1 mouse cellular context compared by ENCODE assay signal in the genomic region with DNA sequence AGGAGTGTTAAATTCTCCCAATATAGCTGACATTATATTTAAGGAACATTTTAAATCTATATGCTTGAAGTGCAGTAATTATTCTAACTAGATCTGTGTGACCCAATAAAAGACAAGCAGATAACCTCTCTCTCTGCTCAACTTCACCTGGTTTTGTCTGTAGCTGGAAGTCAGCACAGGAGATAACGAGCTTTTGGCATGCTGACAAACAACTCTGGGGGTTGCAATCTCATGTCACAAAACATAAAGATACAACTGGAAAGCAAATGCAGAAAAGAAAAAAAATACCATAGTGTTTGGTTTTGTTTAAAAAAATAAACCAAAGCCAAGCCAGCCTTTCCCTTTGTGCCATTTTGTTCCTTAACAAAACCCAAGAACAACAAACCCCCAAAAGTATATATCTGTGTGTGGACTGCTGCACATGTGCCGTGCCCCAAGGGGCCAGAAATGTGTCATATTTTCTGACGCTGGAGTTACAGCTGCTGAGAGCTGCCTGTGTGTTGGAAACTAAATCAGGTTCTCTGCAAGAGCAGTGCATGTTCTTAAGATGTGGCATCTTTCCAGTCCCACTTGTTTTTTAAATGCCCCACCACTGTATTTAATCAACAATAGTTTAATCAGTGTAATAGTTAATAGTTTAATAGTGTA.
A peak's percentile ranks its signal among the peaks of the same experiment; 100 is the strongest.
TF ChIP-seq lines count a peak whose summit lies in the region.

No protein-coding gene starts in this region.

TF ChIP-seq in MEL, 35 proteins besides CTCF, POLR2A, EP300 and RAD21:
- TF ChIP-seq GATA1 (IDR thresholded peaks at IDR 0.05; ENCODE audit: low read depth, low read length) (peak; percentile 80), ELF1 (IDR thresholded peaks at IDR 0.05; ENCODE audit: low read depth, low read length) (no peak), MYB (IDR thresholded peaks at IDR 0.05; ENCODE audit: low read depth, low read length) (no peak), NELFE (IDR thresholded peaks at IDR 0.05; ENCODE audit: low read depth, low read length) (no peak), RCOR1 (IDR thresholded peaks at IDR 0.05; ENCODE audit: low read depth, low read length) (peak; percentile 80), MAZ (IDR thresholded peaks at IDR 0.05; ENCODE audit: low read depth, low read length) (no peak), TCF12 (IDR thresholded peaks at IDR 0.05; ENCODE audit: low read depth, low read length) (peak; percentile 48), BHLHE40 (IDR thresholded peaks at IDR 0.05; ENCODE audit: borderline replicate concordance, low read depth, low read length) (no peak), CHD2 (IDR thresholded peaks at IDR 0.05; ENCODE audit: low read length) (no peak), ZNF384 (IDR thresholded peaks at IDR 0.05; ENCODE audit: low read depth, low read length) (peak; percentile 57), GABPA (IDR thresholded peaks at IDR 0.05; ENCODE audit: low read depth, low read length) (no peak), NRF1 (IDR thresholded peaks at IDR 0.05; ENCODE audit: insufficient read depth, low read depth, low read length, poor library complexity, severe bottlenecking) (no peak), ZKSCAN1 (IDR thresholded peaks at IDR 0.05; ENCODE audit: low read depth, low read length) (no peak), UBTF (IDR thresholded peaks at IDR 0.05; ENCODE audit: borderline replicate concordance, insufficient read depth, low read depth, low read length) (no peak), USF2 (IDR thresholded peaks at IDR 0.05; ENCODE audit: borderline replicate concordance in 1 of 2, insufficient read depth in 1 of 2, low read depth in 1 of 2, low read length in 2 of 2) (no peak), MAX (IDR thresholded peaks at IDR 0.05; ENCODE audit: low read length) (no peak), POLR2AphosphoS2 (IDR thresholded peaks at IDR 0.05; ENCODE audit: low read length) (no peak), CHD1 (IDR thresholded peaks at IDR 0.05; ENCODE audit: low read depth, low read length) (no peak), TAL1 (IDR thresholded peaks at IDR 0.05; ENCODE audit: low read length) (no peak), ZMIZ1 (IDR thresholded peaks at IDR 0.05; ENCODE audit: low read depth, low read length) (no peak), POLR2AphosphoS5 (IDR thresholded peaks at IDR 0.05; ENCODE audit: borderline replicate concordance, low read depth, low read length) (no peak), SMC3 (IDR thresholded peaks at IDR 0.05; ENCODE audit: low read depth, low read length) (no peak), ETS1 (IDR thresholded peaks at IDR 0.05; ENCODE audit: low read depth, low read length) (peak; percentile 63), MXI1 (IDR thresholded peaks at IDR 0.05; ENCODE audit: low read depth, low read length) (no peak), ZC3H11A (IDR thresholded peaks at IDR 0.05; ENCODE audit: low read depth, low read length) (no peak), MYC (IDR thresholded peaks at IDR 0.05; ENCODE audit: low read depth, low read length) (no peak), USF1 (IDR thresholded peaks at IDR 0.05; ENCODE audit: low read depth, low read length) (no peak), KAT2A (conservative IDR thresholded peaks at IDR 0.05; ENCODE audit: low read depth, low read length) (no peak)
